Mouse (Mus musculus) ES-Bruce4 (cell line): ENCODE measurements at regions not wholly inside any gene's neighbourhood (a gene's known extent, or its start where the extent isn't known, plus 50 kb on each side); places are given as distances from the start of the nearest gene placed in this dataset.
"Not testable (repeated sequence)": the region's sequence is repeated elsewhere in the genome, so short reads cannot be mapped to it uniquely, and the experiment has no call there.

Experiments used
- H3K27ac ChIP-seq: 2 replicates; pipeline ENCODE4 v1.5.1; 2012; ENCODE audit warnings: low read length, inconsistent platforms; ENCODE audit not compliant: insufficient read depth
- H3K27me3 ChIP-seq: 2 replicates; pipeline ENCODE4 v1.6.1; 2012; ENCODE audit warnings: mild to moderate bottlenecking, low read length, inconsistent platforms; ENCODE audit not compliant: control insufficient read depth, poor library complexity, insufficient read depth, severe bottlenecking
- H3K36me3 ChIP-seq: 2 replicates; pipeline ENCODE4 v1.6.1; 2012; ENCODE audit warnings: inconsistent platforms, mild to moderate bottlenecking, low read length, moderate library complexity; ENCODE audit not compliant: control insufficient read depth, poor library complexity, insufficient read depth, severe bottlenecking
- H3K4me1 ChIP-seq: one replicate; pipeline ENCODE4 v1.8.1; 2011; ENCODE audit warnings: low read length; ENCODE audit not compliant: control insufficient read depth, insufficient read depth
- H3K4me3 ChIP-seq: 2 replicates; pipeline ENCODE4 v1.5.1; 2011; ENCODE audit warnings: low read depth, mild to moderate bottlenecking, low read length
- H3K9ac ChIP-seq: 2 replicates; pipeline ENCODE4 v1.6.1; 2012; ENCODE audit warnings: low read depth, mild to moderate bottlenecking, inconsistent platforms; ENCODE audit not compliant: poor library complexity, severe bottlenecking
- H3K9me3 ChIP-seq: replicated peaks from 2 replicates; pipeline ENCODE4 v1.6.1; 2012; ENCODE audit warnings: mild to moderate bottlenecking, low read length, inconsistent platforms; ENCODE audit not compliant: control insufficient read depth, poor library complexity, insufficient read depth, severe bottlenecking
- CTCF ChIP-seq: IDR thresholded peaks from one replicate; pipeline ENCODE4 v1.8.1; 2011; ENCODE audit warnings: low read depth, low read length
- EP300 ChIP-seq: IDR thresholded peaks from 2 replicates; pipeline ENCODE4 v1.6.1; 2011; ENCODE audit warnings: low read depth, low read length; ENCODE audit not compliant: insufficient read depth
- POLR2A ChIP-seq: IDR thresholded peaks from one replicate; pipeline ENCODE4 v1.8.1; 2011; ENCODE audit warnings: low read length; ENCODE audit not compliant: insufficient read depth

GRCm38 (mm10) chr2:94699383-94699782 is 261.4 kb upstream of the Api5 start:
- H3K36me3 ChIP-seq = no peaks in the 10 kb centered on the region
- no peaks in the 10 kb centered on the region for H3K9me3 ChIP-seq
- no peak overlapping the region for H3K4me3 ChIP-seq
- no peak overlapping the region for H3K27ac ChIP-seq
- TF ChIP-seq CTCF (no peak), EP300 (no peak), POLR2A (no peak)
- no peak overlapping the region for H3K9ac ChIP-seq
- H3K4me1 ChIP-seq = no peaks in the 10 kb centered on the region
- H3K27me3 ChIP-seq = no peaks in the 10 kb centered on the region

- Histone ChIP-seq H3K9me3 (no peaks in the 10 kb centered on the region), H3K27me3 (no peaks in the 10 kb centered on the region), H3K36me3 (no peaks in the 10 kb centered on the region), H3K4me1 (no peaks in the 10 kb centered on the region), H3K9ac (no peak overlapping the region), H3K4me3 (no peak overlapping the region), H3K27ac (no peak overlapping the region)
- TF ChIP-seq CTCF = no peak
- no peak for TF ChIP-seq EP300
Measured at GRCm38 (mm10) chr2:94695212-94695611, 257.3 kb upstream of the Api5 start.

- H3K27ac ChIP-seq = no peak overlapping the region
- no peaks in the 10 kb centered on the region for H3K9me3 ChIP-seq
- H3K27me3 ChIP-seq = no peaks in the 10 kb centered on the region
- no peaks in the 10 kb centered on the region for H3K36me3 ChIP-seq
- no peak overlapping the region for H3K4me3 ChIP-seq
- H3K9ac ChIP-seq = no peak overlapping the region
- no peaks in the 10 kb centered on the region for H3K4me1 ChIP-seq
- TF ChIP-seq CTCF = no peak
- TF ChIP-seq EP300 = no peak
- no peak for TF ChIP-seq POLR2A
Measured at GRCm38 (mm10) chr2:94690560-94690959, 252.6 kb upstream of the Api5 start.

- H3K27ac ChIP-seq, H3K27me3 ChIP-seq, H3K36me3 ChIP-seq, H3K4me1 ChIP-seq, H3K9ac ChIP-seq, H3K9me3 ChIP-seq, H3K4me3 ChIP-seq: not testable (repeated sequence)
Measured at GRCm38 (mm10) chr2:94685619-94686018, 247.7 kb upstream of the Api5 start.

- Histone ChIP-seq H3K4me1 (no peaks in the 10 kb centered on the region), H3K27ac (no peak overlapping the region), H3K9ac (no peak overlapping the region), H3K9me3 (no peaks in the 10 kb centered on the region), H3K36me3 (no peaks in the 10 kb centered on the region), H3K4me3 (no peak overlapping the region), H3K27me3 (no peaks in the 10 kb centered on the region)
- TF ChIP-seq EP300 = no peak
- TF ChIP-seq POLR2A = no peak
- no peak for TF ChIP-seq CTCF
Measured at GRCm38 (mm10) chr2:94680096-94680765, 242.3 kb upstream of the Api5 start.

- H3K27me3 ChIP-seq = no peaks in the 10 kb centered on the region
- no peak overlapping the region for H3K27ac ChIP-seq
- H3K36me3 ChIP-seq = no peaks in the 10 kb centered on the region
- no peak overlapping the region for H3K4me3 ChIP-seq
- H3K9me3 ChIP-seq = no peaks in the 10 kb centered on the region
- H3K9ac ChIP-seq = no peak overlapping the region
- H3K4me1 ChIP-seq = no peaks in the 10 kb centered on the region
- TF ChIP-seq POLR2A (no peak), EP300 (no peak), CTCF (no peak)
Measured at GRCm38 (mm10) chr2:94665850-94666249, 227.9 kb upstream of the Api5 start.
